Mouse (Mus musculus): ENCODE data around the gene Hint1.
"Not testable (repeated sequence)": the region's sequence is repeated elsewhere in the genome, so short reads cannot be mapped to it uniquely, and the experiment has no call there.

Gene Hint1

GRCm38 (mm10) chr11:54892091-54892490, 25.9 kb downstream of the Hint1 start:
- in situ Hi-C loops (cut with MboI, MseI), result no loop called here

GRCm38 (mm10) chr11:54894589-54894988, 28.4 kb downstream of the Hint1 start:
- in situ Hi-C loops (cut with MboI, MseI), result no loop called here

- in situ Hi-C loops (cut with MboI, MseI), result not testable (repeated sequence)
Measured at GRCm38 (mm10) chr11:54896646-54897045, 30.5 kb downstream of the Hint1 start.

- in situ Hi-C loops (cut with MboI, MseI), result no loop called here
Measured at GRCm38 (mm10) chr11:54897470-54897869, 31.3 kb downstream of the Hint1 start.

- in situ Hi-C loops (cut with MboI, MseI), result no loop called here
Measured at GRCm38 (mm10) chr11:54899657-54900056, 33.5 kb downstream of the Hint1 start.

GRCm38 (mm10) chr11:54902333-54903323, 36.4 kb downstream of the Hint1 start, which contains the start of gene Gpx3:
Gpx3 (plus strand) TSS chr11:54902453.
- in situ Hi-C loops (cut with MboI, MseI), result no loop called here

GRCm38 (mm10) chr11:54903339-54903738, 37.2 kb downstream of the Hint1 start:
- in situ Hi-C loops (cut with MboI, MseI), result no loop called here

- in situ Hi-C loops (cut with MboI, MseI), result no loop called here
Measured at GRCm38 (mm10) chr11:54903940-54904706, 37.9 kb downstream of the Hint1 start.

GRCm38 (mm10) chr11:54905086-54905485, 38.9 kb downstream of the Hint1 start:
- in situ Hi-C loops (cut with MboI, MseI), result no loop called here

- in situ Hi-C loops (cut with MboI, MseI), result no loop called here
Measured at GRCm38 (mm10) chr11:54905931-54906330, 39.7 kb downstream of the Hint1 start.

- in situ Hi-C loops (cut with MboI, MseI), result no loop called here
Measured at GRCm38 (mm10) chr11:54906466-54906865, 40.3 kb downstream of the Hint1 start.

- in situ Hi-C loops (cut with MboI, MseI), result no loop called here
Measured at GRCm38 (mm10) chr11:54907259-54907658, 41.1 kb downstream of the Hint1 start.

- in situ Hi-C loops (cut with MboI, MseI), result no loop called here
Measured at GRCm38 (mm10) chr11:54909273-54909672, 43.1 kb downstream of the Hint1 start.

GRCm38 (mm10) chr11:54910081-54910665, 44.0 kb downstream of the Hint1 start:
- in situ Hi-C loops (cut with MboI, MseI), result no loop called here

GRCm38 (mm10) chr11:54911201-54911600, 45.0 kb downstream of the Hint1 start:
- in situ Hi-C loops (cut with MboI, MseI), result no loop called here

- in situ Hi-C loops (cut with MboI, MseI), result no loop called here
Measured at GRCm38 (mm10) chr11:54911671-54912502, 45.7 kb downstream of the Hint1 start.

- in situ Hi-C loops (cut with MboI, MseI), result no loop called here
Measured at GRCm38 (mm10) chr11:54912503-54913316, 46.5 kb downstream of the Hint1 start.

- in situ Hi-C loops (cut with MboI, MseI), result no loop called here
Measured at GRCm38 (mm10) chr11:54913841-54914240, 47.7 kb downstream of the Hint1 start.

- in situ Hi-C loops (cut with MboI, MseI), result no loop called here
Measured at GRCm38 (mm10) chr11:54917461-54917860, 51.3 kb downstream of the Hint1 start.

GRCm38 (mm10) chr11:54918273-54918672, 52.1 kb downstream of the Hint1 start:
- in situ Hi-C loops (cut with MboI, MseI), result no loop called here
